Mouse (Mus musculus) thymus, adult 2 months (tissue): ENCODE measurements around the gene Fblim1.

ENCODE experiments used
- CTCF ChIP-seq: fragments of 200-500 bp; IDR thresholded peaks from 2 replicates; pipeline ENCODE4 v1.5.1; 2012; ENCODE audit warnings: mild to moderate bottlenecking, control low read depth, low read length, moderate library complexity, borderline replicate concordance; ENCODE audit not compliant: control insufficient read depth, poor library complexity, insufficient read depth; ENCODE audit errors: extremely low read depth
- POLR2A ChIP-seq: fragments of 200-500 bp; IDR thresholded peaks from 2 replicates; pipeline ENCODE4 v1.6.1; 2012; ENCODE audit warnings: mild to moderate bottlenecking, low read length, control low read depth, moderate library complexity; ENCODE audit not compliant: control insufficient read depth, poor library complexity, insufficient read depth; ENCODE audit errors: extremely low read depth

DNA sequence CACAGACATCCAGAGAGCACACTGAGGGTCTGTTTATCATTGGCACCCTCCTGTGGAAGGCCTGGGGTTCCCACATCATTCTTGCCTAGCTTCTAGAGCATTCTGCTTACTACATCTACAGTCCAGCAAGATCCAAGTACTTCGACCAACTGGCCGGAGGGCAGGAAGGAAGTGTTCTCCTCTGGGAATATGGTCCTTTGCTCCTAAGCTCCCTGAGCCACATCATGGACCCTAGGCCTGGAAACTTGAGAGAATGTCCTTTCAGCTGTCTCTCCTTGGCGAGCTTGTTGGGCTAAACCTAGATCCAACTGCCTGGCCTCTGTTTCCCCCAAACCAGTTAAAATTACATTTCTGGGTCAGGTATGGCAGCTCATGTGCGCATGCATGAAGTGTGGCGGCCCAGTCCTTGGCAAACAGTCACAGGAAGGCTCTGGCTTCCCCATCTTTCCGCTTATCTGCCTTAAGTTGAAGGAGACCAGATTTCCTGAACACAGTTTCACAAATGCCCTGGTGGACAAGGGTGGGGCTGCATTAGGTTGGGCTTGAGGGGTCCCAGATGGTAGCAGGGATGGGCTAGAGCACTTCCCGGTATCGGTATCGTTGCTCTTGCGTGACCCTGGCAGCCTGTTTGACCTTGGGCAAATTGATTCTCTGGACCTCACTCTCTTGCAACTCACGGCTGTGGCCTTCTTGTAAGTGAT lies 3.2 kb downstream of the Fblim1 start:
- no peak for TF ChIP-seq CTCF
- TF ChIP-seq POLR2A: no peak
